Mouse (Mus musculus): ENCODE measurements around the gene Eif4ebp2. TPM values are rescaled to one million over a fixed set of nuclear protein-coding genes. Genes with fewer than 3 reads are reported as not detected.

Gene Eif4ebp2
- 10 to 100 TPM; 47.6 to 57.0 TPM for total RNA-seq (2021)
- long read RNA-seq, experiment 1, full-length matches to known transcripts, result 4 of 20 reads
- long read RNA-seq, experiment 1, partial matches to known transcripts, result 0 of 20 reads
- long read RNA-seq, experiment 1, other reads (novel, unspliced or antisense), result 16 of 20 reads
- long read RNA-seq, experiment 2, full-length matches to known transcripts, result 3 of 25 reads
- long read RNA-seq, experiment 2, partial matches to known transcripts, result 0 of 25 reads
- long read RNA-seq, experiment 2, other reads (novel, unspliced or antisense), result 22 of 25 reads

DNA sequence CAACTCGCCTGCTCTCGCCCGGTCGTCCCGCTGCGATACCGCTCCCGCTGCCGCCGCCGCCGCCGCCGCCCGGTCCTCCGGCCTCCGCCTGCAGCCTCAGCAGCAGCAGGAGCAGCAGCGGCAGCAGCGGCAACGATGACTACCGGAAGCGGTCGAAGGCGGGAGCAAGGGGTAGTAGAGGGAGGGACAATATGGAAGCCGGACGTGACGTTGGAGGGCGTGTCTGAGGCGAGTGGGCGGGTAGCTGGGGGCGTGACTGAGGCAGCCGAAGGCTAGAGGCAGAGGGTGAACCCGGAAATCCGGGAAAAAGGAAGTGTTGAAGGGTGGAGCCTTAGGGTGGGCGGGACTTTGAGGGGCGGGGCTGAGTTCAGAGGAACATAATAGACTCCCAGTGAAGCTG is at the start of gene Eif4ebp2:
TSS of gene Eif4ebp2 (minus strand) at position 17 of the 400 bp plus-strand sequence.
- DNase-seq (ENCODE audit: low spot score in 2 of 2), result peak; percentile 99 to 100
- peak within 1 kb of the TSS; percentile 99 for H3K4me3 ChIP-seq
- no peak for TF ChIP-seq CTCF (conservative IDR thresholded peaks at IDR 0.05)
- H3K27ac ChIP-seq, result peak within 1 kb of the TSS; percentile 89

DNA sequence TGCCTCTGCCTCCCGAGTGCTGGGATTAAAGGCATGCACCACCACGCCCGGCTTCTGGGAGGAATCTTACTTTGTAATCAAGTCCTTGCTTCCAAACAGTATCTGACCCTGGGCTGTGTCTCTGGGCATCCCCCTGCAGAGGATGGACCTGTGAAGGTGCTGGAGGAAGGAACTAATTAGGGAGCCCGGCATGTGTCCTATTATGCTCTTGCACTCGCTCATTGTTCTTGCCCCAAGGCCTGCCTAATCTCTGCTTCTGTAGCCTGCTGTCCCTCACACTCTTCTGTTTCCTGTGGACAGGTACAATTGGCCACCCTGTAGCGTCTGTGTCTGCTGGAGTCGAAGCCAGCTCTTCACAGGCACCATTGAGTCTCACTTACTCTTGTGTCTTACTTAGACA is 48.3 kb upstream of the Eif4ebp2 start:
- no peak for TF ChIP-seq CTCF (conservative IDR thresholded peaks at IDR 0.05)
- Histone ChIP-seq H3K4me3 (no peak overlapping the region), H3K27ac (no peak overlapping the region)
- no peak for DNase-seq (ENCODE audit: low spot score in 2 of 2)

GRCm38 (mm10) chr10:61499505-61500466 is 47.3 kb upstream of the Eif4ebp2 start:
- Histone ChIP-seq H3K27ac (no peak overlapping the region; the same call in 1 of the 2 replicates), H3K4me3 (no peak overlapping the region)
- no peak for TF ChIP-seq CTCF (conservative IDR thresholded peaks at IDR 0.05)
- DNase-seq (ENCODE audit: low spot score in 2 of 2), result peak in 1 of 2 experiments; percentile 27

DNA sequence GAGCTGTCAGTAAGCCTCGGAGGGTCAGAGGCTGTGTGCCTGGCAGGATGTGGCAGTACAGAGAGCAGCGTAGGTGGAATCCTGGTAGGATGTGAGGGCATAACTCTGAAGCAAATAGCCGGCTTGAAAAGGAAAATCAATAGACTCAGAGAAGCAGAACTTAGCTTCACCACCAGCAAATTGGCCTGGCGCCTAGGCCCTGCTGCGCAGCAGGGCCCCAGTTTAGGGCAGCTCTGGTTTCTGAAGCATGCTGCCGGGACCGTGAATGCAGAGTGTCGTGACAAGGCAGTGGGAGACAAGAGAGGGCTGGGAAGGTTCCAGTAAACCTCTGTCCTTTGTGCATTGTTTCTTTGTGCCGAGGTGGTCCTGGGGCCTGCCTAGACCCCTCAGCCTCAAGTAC is 43.8 kb upstream of the Eif4ebp2 start:
- no peak overlapping the region for H3K4me3 ChIP-seq
- H3K27ac ChIP-seq, result no peak overlapping the region
- no peak for DNase-seq (ENCODE audit: low spot score in 2 of 2)
- TF ChIP-seq CTCF (conservative IDR thresholded peaks at IDR 0.05), result no peak

- H3K27ac ChIP-seq, result no peak overlapping the region
- no peak for DNase-seq (ENCODE audit: low spot score in 2 of 2)
- no peak overlapping the region for H3K4me3 ChIP-seq
- no peak for TF ChIP-seq CTCF (conservative IDR thresholded peaks at IDR 0.05)
These were observed 43.0 kb upstream of the Eif4ebp2 start for GRCm38 (mm10) chr10:61495461-61495860.

GRCm38 (mm10) chr10:61492040-61492439 is 39.6 kb upstream of the Eif4ebp2 start:
- peak; percentile 92 for TF ChIP-seq CTCF (conservative IDR thresholded peaks at IDR 0.05)
- peak; percentile 66 to 82 for DNase-seq (ENCODE audit: low spot score in 2 of 2)
- Histone ChIP-seq H3K27ac (no peak overlapping the region), H3K4me3 (no peak overlapping the region)

- no peak for DNase-seq (ENCODE audit: low spot score in 2 of 2)
- H3K4me3 ChIP-seq, result no peak overlapping the region
- no peak for TF ChIP-seq CTCF (conservative IDR thresholded peaks at IDR 0.05)
These were observed 39.1 kb upstream of the Eif4ebp2 start for GRCm38 (mm10) chr10:61491573-61491972.

GRCm38 (mm10) chr10:61488522-61489110 is 36.2 kb upstream of the Eif4ebp2 start:
- no peak overlapping the region for H3K27ac ChIP-seq
- TF ChIP-seq CTCF (conservative IDR thresholded peaks at IDR 0.05), result no peak
- no peak overlapping the region for H3K4me3 ChIP-seq
- no peak for DNase-seq (ENCODE audit: low spot score in 2 of 2)

More at GRCm38 (mm10) chr10:61491573-61491972, 39.1 kb upstream of the Eif4ebp2 start:
- no peak overlapping the region for H3K27ac ChIP-seq

DNA sequence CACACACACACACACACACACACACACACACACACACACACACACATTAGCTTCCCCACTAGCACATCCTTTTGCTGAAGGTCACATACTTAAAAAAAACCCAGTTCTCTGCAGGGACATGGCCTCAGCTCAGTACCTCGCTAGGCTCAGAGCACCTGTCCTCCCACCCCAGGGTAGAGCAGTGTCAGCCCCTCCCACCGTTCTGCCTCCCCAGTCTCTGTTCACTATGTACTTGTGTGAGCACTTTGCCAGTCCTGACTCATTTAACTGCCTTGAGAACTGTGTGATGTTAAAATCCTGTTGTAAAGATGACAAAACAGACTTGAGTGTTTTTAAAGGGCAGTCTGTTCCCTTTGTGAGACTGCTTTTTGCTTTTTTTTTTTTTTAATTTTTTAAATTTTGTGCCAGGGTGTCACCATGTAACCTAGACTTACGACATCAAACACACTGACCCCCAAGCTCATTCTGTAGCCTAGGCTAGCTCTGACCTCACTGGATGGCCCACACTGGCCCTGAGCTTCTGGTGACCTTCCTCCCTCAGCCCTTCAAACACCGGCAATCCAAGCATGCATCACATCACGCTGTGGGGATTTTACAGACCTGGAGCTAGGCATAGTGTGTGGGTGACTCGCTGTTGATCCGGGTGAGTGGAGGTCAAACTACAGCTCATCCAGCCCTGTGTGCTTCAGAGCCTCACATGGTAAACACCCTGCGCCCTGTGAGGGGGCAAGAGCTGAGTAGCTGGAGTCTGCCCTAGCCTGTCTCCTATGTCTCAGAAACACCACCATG is 34.3 kb upstream of the Eif4ebp2 start:
- Histone ChIP-seq H3K27ac (peak overlapping the region; percentile 15; the same call in 1 of the 2 replicates), H3K4me3 (no peak overlapping the region)
- DNase-seq (ENCODE audit: low spot score in 2 of 2), result no peak
- TF ChIP-seq CTCF (conservative IDR thresholded peaks at IDR 0.05), result no peak

GRCm38 (mm10) chr10:61484801-61485200 is 32.3 kb upstream of the Eif4ebp2 start:
- Histone ChIP-seq H3K4me3 (no peak overlapping the region), H3K27ac (no peak overlapping the region)
- DNase-seq (ENCODE audit: low spot score in 2 of 2), result no peak
- no peak for TF ChIP-seq CTCF (conservative IDR thresholded peaks at IDR 0.05)

DNA sequence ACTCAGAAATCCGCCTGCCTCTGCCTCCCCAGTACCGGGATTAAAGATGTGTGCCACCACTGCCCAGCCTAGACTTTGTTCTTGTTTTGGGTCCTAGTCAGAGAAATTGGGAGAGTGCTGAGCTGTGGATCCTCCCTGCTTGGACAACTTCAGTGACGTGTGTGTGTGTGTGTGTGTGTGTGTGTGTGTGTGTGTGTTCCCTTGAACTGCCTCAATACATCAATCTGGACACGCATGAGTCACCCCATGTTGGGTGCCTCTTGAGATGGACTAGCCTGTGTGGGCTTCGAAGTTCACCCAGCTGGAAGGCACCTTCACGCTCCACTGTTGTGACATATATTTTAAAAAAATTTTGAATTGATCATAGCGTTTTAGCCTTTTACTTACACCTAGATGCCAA is 30.3 kb upstream of the Eif4ebp2 start:
- H3K27ac ChIP-seq, result no peak overlapping the region
- no peak for DNase-seq (ENCODE audit: low spot score in 2 of 2)
- no peak for TF ChIP-seq CTCF (conservative IDR thresholded peaks at IDR 0.05)

GRCm38 (mm10) chr10:61480488-61480887 is 28.0 kb upstream of the Eif4ebp2 start:
- DNase-seq (ENCODE audit: low spot score in 2 of 2), result no peak
- TF ChIP-seq CTCF (conservative IDR thresholded peaks at IDR 0.05), result no peak
- no peak overlapping the region for H3K4me3 ChIP-seq
- no peak overlapping the region for H3K27ac ChIP-seq

More for the DNA sequence above, 30.3 kb upstream of the Eif4ebp2 start:
- no peak overlapping the region for H3K4me3 ChIP-seq

All from layer of hippocampus, adult 2 months (tissue).